Mouse (Mus musculus) spleen, adult 2 months (tissue): Measurements from ENCODE around the gene Scn7a.

Experiments used
- CTCF ChIP-seq: fragments of 200-500 bp; IDR thresholded peaks from 2 replicates; pipeline ENCODE4 v1.5.1; 2011; ENCODE audit warnings: mild to moderate bottlenecking, inconsistent platforms; ENCODE audit not compliant: insufficient read depth, insufficient read length, insufficient replicate concordance; ENCODE audit errors: extremely low read depth
- POLR2A ChIP-seq: fragments of 200-500 bp; IDR thresholded peaks from 2 replicates; pipeline ENCODE4 v1.6.1; 2011; ENCODE audit warnings: low read depth, low read length, inconsistent platforms

DNA sequence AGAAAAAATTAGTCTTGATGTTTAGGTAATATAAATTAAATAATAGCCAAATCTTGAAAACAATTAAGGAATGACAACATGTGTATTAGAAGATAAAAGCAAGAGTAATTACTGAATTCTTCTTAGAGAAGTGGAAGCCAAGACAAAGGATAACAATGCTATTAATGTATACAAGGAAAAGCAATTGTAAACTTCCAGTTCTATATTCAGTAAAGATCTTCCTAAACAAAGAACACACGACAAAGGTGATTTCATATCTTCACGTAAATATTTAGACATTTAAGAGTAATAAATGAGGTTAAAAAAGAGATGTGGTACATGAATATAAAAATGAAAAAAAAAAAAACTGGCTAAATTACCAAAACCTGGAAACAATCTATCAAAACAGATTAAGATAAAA, 16.7 kb downstream of the Scn7a start:
- TF ChIP-seq POLR2A (no peak), CTCF (no peak)
